Mouse (Mus musculus): ENCODE results near the gene Tnfrsf23. TPM values are rescaled to one million over a fixed set of nuclear protein-coding genes. Genes with fewer than 3 reads are reported as not detected.

The Tnfrsf23 gene
- 0.75 and 1.2 TPM in 2 replicates for polyA plus RNA-seq (2014; fragmentation: Nextera tagmentation; extraction: Ambion mirVana)

DNA sequence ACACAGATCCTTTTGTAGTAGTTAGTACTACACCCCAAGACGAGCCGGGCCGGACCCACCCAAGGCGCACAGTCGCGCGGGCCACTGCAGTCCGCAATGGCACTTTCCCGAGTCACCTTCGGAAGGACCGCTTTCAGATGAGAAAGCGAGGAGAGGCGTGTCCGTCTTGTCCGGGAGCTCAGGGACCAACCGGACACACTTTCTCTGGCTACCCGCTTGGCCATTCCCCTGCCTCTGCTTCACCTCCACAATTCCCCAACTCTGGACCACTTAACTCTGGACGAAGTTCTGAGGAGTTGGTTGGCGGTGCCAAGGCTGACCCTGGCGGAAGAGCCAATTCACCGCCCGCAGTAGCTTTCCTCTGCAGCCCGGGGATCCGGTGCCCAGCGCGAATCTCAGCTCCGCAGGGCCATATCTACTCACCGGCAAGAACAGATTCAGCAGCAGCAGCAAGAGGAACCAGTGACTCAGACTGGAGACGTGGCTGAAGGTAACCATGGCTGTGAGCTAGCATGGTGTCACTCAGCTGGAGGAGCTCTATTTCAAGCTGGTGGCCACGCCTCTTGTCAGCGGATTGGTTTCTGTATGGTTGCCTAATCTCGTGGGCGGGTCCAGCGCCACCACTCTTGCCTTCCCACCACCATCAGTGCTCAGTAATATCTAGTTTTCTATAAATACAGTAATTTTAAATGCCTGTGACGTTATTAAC lies at the start of gene Tnfrsf23:
TSS of gene Tnfrsf23 (minus strand) at position 514 of the 709 bp plus-strand sequence.
- peak; percentile 79 for DNase-seq
- H3K9ac ChIP-seq (replicated peaks; ENCODE audit: low read length) = no peak within 1 kb of the TSS
- H3K4me3 ChIP-seq (replicated peaks; ENCODE audit: low read depth, low read length) = peak within 1 kb of the TSS; percentile 29
- H3K4me2 ChIP-seq (ENCODE audit: low read length) = peak within 1 kb of the TSS; percentile 64
- H3K27ac ChIP-seq (replicated peaks; ENCODE audit: low read depth, low read length) = no peak within 1 kb of the TSS
- WGBS = 3% methylated on average over 35 of the region's 35 CpGs
- no peaks in the 10 kb centered on the region for H3K27me3 ChIP-seq (ENCODE audit: control insufficient read depth, insufficient read depth, low read length)
- no peaks in the 10 kb centered on the region for H3K9me3 ChIP-seq (ENCODE audit: control insufficient read depth, low read length)
- ATAC-seq (ENCODE audit: low FRiP score, low TSS enrichment) = no peak
- H3K36me3 ChIP-seq (ENCODE audit: control insufficient read depth, insufficient read depth, low read length) = peaks cover 27% of the 10 kb centered on the region
- 0 out of 2 replicates have a peak, but pooled peaks cover 3% of the 10 kb centered on the region for H3K4me1 ChIP-seq (ENCODE audit: control insufficient read depth, insufficient read depth, low read length)

DNA sequence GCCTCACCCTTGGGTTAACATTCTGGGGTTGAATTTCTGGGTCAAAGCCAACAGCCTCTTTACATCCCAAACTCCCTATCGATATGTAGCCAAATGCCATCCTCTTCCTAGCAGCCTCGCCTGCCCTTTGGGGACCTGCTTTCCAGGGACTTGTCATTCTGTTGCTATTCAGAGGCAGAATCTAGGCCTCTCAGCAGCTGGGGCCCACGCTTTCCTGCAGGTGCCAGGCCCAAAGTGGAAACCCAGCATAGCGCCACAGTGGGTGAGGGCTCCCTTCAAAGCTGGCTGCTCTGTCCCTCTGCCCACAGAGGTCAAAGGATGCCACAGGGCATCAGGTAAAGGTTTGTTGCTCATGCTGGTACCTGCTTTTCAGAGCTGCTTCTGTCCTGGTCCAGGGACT lies 48.1 kb upstream of the Tnfrsf23 start:
- H3K27me3 ChIP-seq (ENCODE audit: control insufficient read depth, insufficient read depth, low read length) = no peaks in the 10 kb centered on the region
- ATAC-seq (ENCODE audit: low FRiP score, low TSS enrichment) (no peak), DNase-seq (no peak)
- 87% methylated on average over 4 of the region's 4 CpGs for WGBS
- no peak overlapping the region for H3K9ac ChIP-seq (replicated peaks; ENCODE audit: low read length)
- no peak overlapping the region for H3K27ac ChIP-seq (replicated peaks; ENCODE audit: low read depth, low read length)
- no peaks in the 10 kb centered on the region for H3K36me3 ChIP-seq (ENCODE audit: control insufficient read depth, insufficient read depth, low read length)
- H3K4me2 ChIP-seq (ENCODE audit: low read length) = no peak overlapping the region
- no peak overlapping the region for H3K4me3 ChIP-seq (replicated peaks; ENCODE audit: low read depth, low read length)
- peaks cover 13% of the 10 kb centered on the region for H3K4me1 ChIP-seq (ENCODE audit: control insufficient read depth, insufficient read depth, low read length)
- no peaks in the 10 kb centered on the region for H3K9me3 ChIP-seq (ENCODE audit: control insufficient read depth, low read length)

DNA sequence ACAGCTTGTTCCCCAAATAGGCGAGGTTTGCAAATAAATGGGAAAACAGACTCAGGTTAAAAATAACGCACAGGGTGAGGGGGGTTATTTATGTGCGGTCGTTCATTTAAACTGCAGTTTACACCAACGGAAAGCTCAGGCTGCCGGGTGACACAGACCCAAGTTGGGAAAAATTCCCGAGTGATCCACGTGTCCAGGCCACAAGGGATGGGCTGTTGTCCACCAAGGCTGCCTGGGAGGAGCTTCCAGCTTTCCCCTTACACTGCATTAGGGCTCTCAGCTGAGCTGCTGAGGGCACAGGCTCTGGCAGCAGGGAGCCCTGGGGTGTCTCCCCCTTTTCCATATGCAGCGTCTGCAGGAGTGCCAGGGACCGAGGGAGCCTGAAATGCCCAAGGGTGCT lies 44.2 kb upstream of the Tnfrsf23 start:
- H3K9me3 ChIP-seq (ENCODE audit: control insufficient read depth, low read length) = no peaks in the 10 kb centered on the region
- no peak overlapping the region for H3K9ac ChIP-seq (replicated peaks; ENCODE audit: low read length)
- no peak overlapping the region for H3K4me2 ChIP-seq (ENCODE audit: low read length)
- no peaks in the 10 kb centered on the region for H3K36me3 ChIP-seq (ENCODE audit: control insufficient read depth, insufficient read depth, low read length)
- ATAC-seq (ENCODE audit: low FRiP score, low TSS enrichment) = no peak
- H3K27ac ChIP-seq (replicated peaks; ENCODE audit: low read depth, low read length) = no peak overlapping the region
- DNase-seq = no peak
- WGBS = 83% methylated on average over 10 of the region's 10 CpGs
- H3K4me3 ChIP-seq (replicated peaks; ENCODE audit: low read depth, low read length) = no peak overlapping the region
- no peaks in the 10 kb centered on the region for H3K27me3 ChIP-seq (ENCODE audit: control insufficient read depth, insufficient read depth, low read length)
- H3K4me1 ChIP-seq (ENCODE audit: control insufficient read depth, insufficient read depth, low read length) = no peaks in the 10 kb centered on the region

DNA sequence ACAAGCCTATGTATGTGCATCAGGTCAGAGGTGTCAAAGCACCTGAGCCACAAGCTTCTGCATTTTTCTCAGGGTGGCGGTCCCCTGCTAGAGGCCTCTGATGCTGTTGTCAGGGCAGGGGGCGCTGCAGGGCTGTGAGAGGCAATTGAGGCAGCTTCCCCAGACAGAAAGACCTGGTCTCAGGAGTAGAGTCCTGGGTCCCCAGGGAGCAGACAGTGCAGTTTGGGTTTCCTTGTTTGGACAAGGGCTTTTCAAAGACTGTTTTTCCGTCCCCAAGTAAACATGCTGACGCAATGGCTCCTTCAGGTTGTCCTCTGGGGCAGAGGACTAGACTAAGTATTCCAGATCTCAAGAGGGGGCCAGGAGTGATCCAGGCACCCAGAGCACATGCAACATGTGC lies 40.7 kb upstream of the Tnfrsf23 start:
- Histone ChIP-seq H3K36me3 (ENCODE audit: control insufficient read depth, insufficient read depth, low read length) (no peaks in the 10 kb centered on the region), H3K27me3 (ENCODE audit: control insufficient read depth, insufficient read depth, low read length) (no peaks in the 10 kb centered on the region), H3K4me1 (ENCODE audit: control insufficient read depth, insufficient read depth, low read length) (no peaks in the 10 kb centered on the region), H3K27ac (replicated peaks; ENCODE audit: low read depth, low read length) (no peak overlapping the region), H3K9me3 (ENCODE audit: control insufficient read depth, low read length) (no peaks in the 10 kb centered on the region), H3K9ac (replicated peaks; ENCODE audit: low read length) (no peak overlapping the region), H3K4me2 (ENCODE audit: low read length) (no peak overlapping the region), H3K4me3 (replicated peaks; ENCODE audit: low read depth, low read length) (no peak overlapping the region)
- ATAC-seq (ENCODE audit: low FRiP score, low TSS enrichment) = no peak
- DNase-seq = no peak
- WGBS = 78% methylated on average over 4 of the region's 4 CpGs

DNA sequence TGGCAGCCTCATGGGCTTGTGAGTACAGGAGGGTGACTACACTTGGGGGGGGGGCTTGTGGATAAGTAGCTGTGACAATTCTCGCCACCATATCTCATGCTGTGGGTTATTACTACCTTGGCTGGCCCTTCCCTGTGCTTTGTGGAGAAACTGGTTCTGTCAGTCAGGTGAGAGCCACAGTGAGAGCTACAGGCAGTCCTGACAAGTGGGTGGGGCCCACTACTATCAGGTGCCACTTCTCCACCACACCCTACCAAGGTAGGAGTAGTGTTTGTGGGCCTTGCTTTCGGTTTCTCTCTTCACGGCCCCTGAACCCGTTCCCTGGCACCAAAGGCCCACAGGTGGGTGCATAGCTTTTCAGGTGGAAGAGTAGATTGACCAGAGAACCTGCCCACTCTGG lies 38.2 kb upstream of the Tnfrsf23 start:
- no peaks in the 10 kb centered on the region for H3K36me3 ChIP-seq (ENCODE audit: control insufficient read depth, insufficient read depth, low read length)
- no peak overlapping the region for H3K4me2 ChIP-seq (ENCODE audit: low read length)
- no peaks in the 10 kb centered on the region for H3K9me3 ChIP-seq (ENCODE audit: control insufficient read depth, low read length)
- H3K4me1 ChIP-seq (ENCODE audit: control insufficient read depth, insufficient read depth, low read length) = no peaks in the 10 kb centered on the region
- H3K4me3 ChIP-seq (replicated peaks; ENCODE audit: low read depth, low read length) = no peak overlapping the region
- 87% methylated on average over 4 of the region's 4 CpGs for whole genome bisulfite sequencing
- no peak overlapping the region for H3K9ac ChIP-seq (replicated peaks; ENCODE audit: low read length)
- H3K27ac ChIP-seq (replicated peaks; ENCODE audit: low read depth, low read length) = no peak overlapping the region
- ATAC-seq (ENCODE audit: low FRiP score, low TSS enrichment) (no peak), DNase-seq (no peak)
- H3K27me3 ChIP-seq (ENCODE audit: control insufficient read depth, insufficient read depth, low read length) = no peaks in the 10 kb centered on the region

DNA sequence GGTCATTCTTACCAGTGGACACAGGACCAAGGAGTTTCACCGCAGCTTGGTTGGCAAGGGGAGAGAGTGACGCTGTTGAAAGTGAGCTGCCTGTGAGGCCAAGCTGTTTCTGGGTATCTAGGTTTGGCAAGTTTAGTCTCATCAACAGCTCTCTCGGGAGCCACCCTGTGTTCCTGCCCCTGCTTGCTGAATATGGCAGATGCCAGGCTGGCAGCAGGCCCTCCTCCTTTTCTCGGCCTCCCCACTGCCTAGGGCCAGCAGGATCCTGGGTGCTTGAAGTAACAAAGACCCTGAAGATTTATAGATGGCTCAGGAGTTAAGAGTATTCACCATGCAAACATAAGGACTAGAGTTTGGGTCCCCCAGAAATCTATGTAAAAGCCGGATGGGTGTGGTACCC lies 37.0 kb upstream of the Tnfrsf23 start:
- Histone ChIP-seq H3K4me2 (ENCODE audit: low read length) (no peak overlapping the region), H3K9me3 (ENCODE audit: control insufficient read depth, low read length) (no peaks in the 10 kb centered on the region), H3K4me1 (ENCODE audit: control insufficient read depth, insufficient read depth, low read length) (no peaks in the 10 kb centered on the region), H3K36me3 (ENCODE audit: control insufficient read depth, insufficient read depth, low read length) (no peaks in the 10 kb centered on the region), H3K27me3 (ENCODE audit: control insufficient read depth, insufficient read depth, low read length) (no peaks in the 10 kb centered on the region), H3K4me3 (replicated peaks; ENCODE audit: low read depth, low read length) (no peak overlapping the region), H3K9ac (replicated peaks; ENCODE audit: low read length) (no peak overlapping the region), H3K27ac (replicated peaks; ENCODE audit: low read depth, low read length) (no peak overlapping the region)
- DNase-seq (no peak), ATAC-seq (ENCODE audit: low FRiP score, low TSS enrichment) (no peak)
- WGBS = 87% methylated on average over 5 of the region's 5 CpGs

DNA sequence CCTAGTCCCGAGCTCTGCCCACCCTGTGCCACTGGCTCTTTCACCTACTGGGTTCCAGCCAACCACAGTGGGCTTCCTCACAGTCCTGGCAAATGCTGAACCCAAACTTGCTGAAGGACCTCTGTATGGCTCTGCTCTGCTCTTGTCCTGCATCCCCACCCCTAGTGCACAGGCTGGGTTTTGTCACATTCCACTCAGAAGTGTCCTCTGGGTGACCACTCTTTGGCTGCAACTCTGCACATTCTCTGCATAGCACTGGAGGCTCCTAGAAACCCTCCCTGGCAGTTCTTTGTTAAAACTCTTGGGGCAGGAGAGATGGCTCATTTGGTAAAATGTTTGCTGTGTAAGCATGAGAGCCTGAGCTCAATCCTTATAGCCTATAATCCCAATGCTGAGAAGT lies 32.1 kb upstream of the Tnfrsf23 start:
- H3K4me3 ChIP-seq (replicated peaks; ENCODE audit: low read depth, low read length) = no peak overlapping the region
- 83% methylated on average over 1 of the region's 1 CpGs for WGBS
- H3K27ac ChIP-seq (replicated peaks; ENCODE audit: low read depth, low read length) = no peak overlapping the region
- H3K4me2 ChIP-seq (ENCODE audit: low read length) = no peak overlapping the region
- DNase-seq (peak; percentile 15), ATAC-seq (ENCODE audit: low FRiP score, low TSS enrichment) (no peak)
- no peaks in the 10 kb centered on the region for H3K9me3 ChIP-seq (ENCODE audit: control insufficient read depth, low read length)
- no peak overlapping the region for H3K9ac ChIP-seq (replicated peaks; ENCODE audit: low read length)
- no peaks in the 10 kb centered on the region for H3K27me3 ChIP-seq (ENCODE audit: control insufficient read depth, insufficient read depth, low read length)
- H3K4me1 ChIP-seq (ENCODE audit: control insufficient read depth, insufficient read depth, low read length) = no peaks in the 10 kb centered on the region
- peaks cover 24% of the 10 kb centered on the region for H3K36me3 ChIP-seq (ENCODE audit: control insufficient read depth, insufficient read depth, low read length)

DNA sequence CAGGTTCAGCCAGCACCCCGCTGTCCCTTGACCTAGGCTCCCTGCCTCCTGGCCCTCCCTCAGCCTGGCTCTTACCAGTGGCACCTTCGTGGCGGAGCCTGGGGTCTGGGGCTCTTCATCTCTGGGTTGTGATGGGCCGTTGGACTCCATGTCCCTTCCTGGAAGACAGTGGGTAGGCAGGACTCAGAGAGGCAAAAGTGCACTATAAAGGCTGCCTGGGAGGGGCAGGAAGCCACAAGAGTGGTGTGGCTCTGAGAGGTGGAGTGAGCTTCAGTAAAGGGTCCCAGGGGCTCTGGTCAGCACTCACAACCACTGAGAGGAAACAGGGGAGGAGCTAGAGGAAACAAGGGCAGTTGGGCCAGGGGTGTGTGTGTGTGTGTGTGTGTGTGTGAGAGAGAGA lies 27.7 kb upstream of the Tnfrsf23 start:
- H3K4me3 ChIP-seq (replicated peaks; ENCODE audit: low read depth, low read length) = no peak overlapping the region
- H3K27me3 ChIP-seq (ENCODE audit: control insufficient read depth, insufficient read depth, low read length) = no peaks in the 10 kb centered on the region
- no peak overlapping the region for H3K27ac ChIP-seq (replicated peaks; ENCODE audit: low read depth, low read length)
- DNase-seq (no peak), ATAC-seq (ENCODE audit: low FRiP score, low TSS enrichment) (no peak)
- peaks cover 50% of the 10 kb centered on the region for H3K36me3 ChIP-seq (ENCODE audit: control insufficient read depth, insufficient read depth, low read length)
- H3K4me2 ChIP-seq (ENCODE audit: low read length) = no peak overlapping the region
- WGBS = 82% methylated on average over 4 of the region's 4 CpGs
- H3K4me1 ChIP-seq (ENCODE audit: control insufficient read depth, insufficient read depth, low read length) = no peaks in the 10 kb centered on the region
- H3K9ac ChIP-seq (replicated peaks; ENCODE audit: low read length) = no peak overlapping the region
- H3K9me3 ChIP-seq (ENCODE audit: control insufficient read depth, low read length) = no peaks in the 10 kb centered on the region

DNA sequence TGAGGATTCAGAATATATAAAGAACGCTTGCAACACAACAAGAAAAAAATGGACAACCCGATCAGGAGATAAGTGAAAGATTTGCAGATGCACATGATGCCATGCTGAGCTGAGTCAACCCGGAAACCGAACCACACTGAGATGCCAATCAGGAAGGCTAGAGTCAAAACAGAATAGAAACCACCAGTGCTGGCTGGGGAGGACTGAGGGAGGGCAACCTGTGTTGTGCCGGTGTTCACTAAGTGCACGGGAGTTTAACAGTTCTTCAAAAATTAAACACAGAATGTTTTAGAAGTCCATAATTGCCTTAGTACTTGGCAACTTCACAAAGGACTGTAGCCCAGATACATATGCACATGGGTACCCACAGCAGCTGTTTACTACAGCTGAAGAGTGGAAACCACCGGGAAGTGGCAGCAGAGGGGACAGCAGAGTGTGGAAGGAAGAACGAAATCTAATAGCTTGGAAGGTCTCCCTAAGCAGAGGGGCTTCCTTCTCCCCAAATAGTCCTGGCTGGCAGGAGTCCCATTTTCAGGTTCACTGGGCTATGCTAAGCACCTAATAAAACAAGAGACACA lies 27.2 kb upstream of the Tnfrsf23 start:
- ATAC-seq (ENCODE audit: low FRiP score, low TSS enrichment) (no peak), DNase-seq (no peak)
- Histone ChIP-seq H3K27ac (replicated peaks; ENCODE audit: low read depth, low read length) (no peak overlapping the region), H3K4me2 (ENCODE audit: low read length) (no peak overlapping the region), H3K27me3 (ENCODE audit: control insufficient read depth, insufficient read depth, low read length) (no peaks in the 10 kb centered on the region), H3K9ac (replicated peaks; ENCODE audit: low read length) (no peak overlapping the region), H3K36me3 (ENCODE audit: control insufficient read depth, insufficient read depth, low read length) (peaks cover 54% of the 10 kb centered on the region), H3K4me3 (replicated peaks; ENCODE audit: low read depth, low read length) (no peak overlapping the region), H3K4me1 (ENCODE audit: control insufficient read depth, insufficient read depth, low read length) (no peaks in the 10 kb centered on the region), H3K9me3 (ENCODE audit: control insufficient read depth, low read length) (no peaks in the 10 kb centered on the region)
- 91% methylated on average over 8 of the region's 8 CpGs for WGBS

Measured in midbrain, embryonic 14.5 days (tissue).